Mouse (Mus musculus) forelimb bud, embryonic 11.5 days (tissue): ENCODE data around the gene Cntrl.

Experiments
- DNase-seq: peaks from one replicate; pipeline ENCODE4 v3.0.0-alpha.2; 2012; ENCODE audit warnings: low read depth, low spot score

The Cntrl gene

DNA sequence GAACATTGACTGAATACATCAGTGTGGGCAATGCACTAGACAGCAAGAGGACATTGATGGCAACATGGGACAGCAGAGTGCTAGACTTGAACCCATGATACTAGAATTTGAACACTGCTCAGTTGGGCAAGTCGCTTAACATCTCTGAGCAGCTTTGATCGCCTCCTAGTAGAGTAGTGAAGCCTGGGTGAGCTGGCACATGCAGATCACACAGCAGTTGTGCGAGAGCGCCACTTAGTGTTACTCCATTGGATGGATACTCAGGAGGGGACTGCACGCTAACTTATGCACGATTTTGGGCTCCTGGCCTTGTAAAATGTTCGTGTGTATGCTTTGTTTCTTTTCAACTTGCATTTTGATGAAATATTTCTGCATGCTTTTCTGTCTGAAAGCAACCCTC is 15.4 kb downstream of the Cntrl start:
- DNase-seq = no peak

DNA sequence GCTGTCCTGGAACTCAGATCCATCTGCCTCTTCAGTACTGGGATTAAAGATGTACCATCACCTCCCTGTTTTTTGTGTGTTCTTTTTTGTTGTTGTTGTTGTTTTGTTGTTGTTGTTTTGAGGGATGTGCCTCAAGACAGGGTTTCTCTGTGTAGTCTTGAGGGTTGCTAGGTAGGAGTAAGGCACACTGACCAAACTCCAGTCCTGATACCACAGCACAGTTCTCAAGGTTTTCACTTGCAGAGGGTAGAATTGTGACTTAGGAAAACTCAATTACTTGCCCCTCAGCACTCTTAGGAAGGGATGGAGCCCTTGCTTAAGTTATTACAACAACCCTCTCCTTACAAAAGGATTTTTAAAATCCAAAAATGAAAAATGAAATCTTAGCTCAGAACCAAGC is 22.2 kb downstream of the Cntrl start:
- DNase-seq = no peak

GRCm38 (mm10) chr2:35131991-35132661 is 22.8 kb downstream of the Cntrl start:
- peak; percentile 97 for DNase-seq

- peak; percentile 1 for DNase-seq
Observed at GRCm38 (mm10) chr2:35132662-35133055, 23.4 kb downstream of the Cntrl start.

- DNase-seq = no peak
Observed at GRCm38 (mm10) chr2:35133891-35134290, 24.6 kb downstream of the Cntrl start.

- DNase-seq = no peak
Observed at GRCm38 (mm10) chr2:35138576-35138975, 29.3 kb downstream of the Cntrl start.

GRCm38 (mm10) chr2:35141673-35142072 is 32.4 kb downstream of the Cntrl start:
- no peak for DNase-seq

GRCm38 (mm10) chr2:35148806-35149205 is 39.5 kb downstream of the Cntrl start:
- no peak for DNase-seq

- no peak for DNase-seq
Observed at GRCm38 (mm10) chr2:35151303-35151882, 42.1 kb downstream of the Cntrl start.

GRCm38 (mm10) chr2:35153179-35153578 is 43.9 kb downstream of the Cntrl start:
- no peak for DNase-seq

GRCm38 (mm10) chr2:35153844-35154554 is 44.7 kb downstream of the Cntrl start:
- no peak for DNase-seq

DNA sequence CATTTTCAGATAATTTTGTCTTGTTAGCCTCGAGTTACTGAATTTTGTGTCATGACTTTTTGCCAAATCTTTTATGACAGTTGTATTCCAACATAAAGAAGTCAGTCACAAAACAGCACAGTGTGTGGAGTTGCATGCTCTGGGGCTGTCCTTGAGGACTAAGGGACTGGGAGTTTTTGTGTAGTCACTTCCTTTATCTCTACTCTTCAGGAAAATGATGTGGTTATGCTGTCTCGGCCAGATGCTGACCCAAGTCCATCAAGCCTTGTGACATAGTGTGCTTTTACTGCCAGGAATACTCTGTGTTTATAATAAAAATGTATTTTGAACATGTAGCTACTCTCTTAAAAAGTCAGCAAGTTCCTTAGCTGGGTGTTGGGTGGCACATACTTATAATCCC is 47.7 kb downstream of the Cntrl start:
- DNase-seq = no peak

GRCm38 (mm10) chr2:35157836-35158235 is 48.5 kb downstream of the Cntrl start:
- DNase-seq = no peak

DNA sequence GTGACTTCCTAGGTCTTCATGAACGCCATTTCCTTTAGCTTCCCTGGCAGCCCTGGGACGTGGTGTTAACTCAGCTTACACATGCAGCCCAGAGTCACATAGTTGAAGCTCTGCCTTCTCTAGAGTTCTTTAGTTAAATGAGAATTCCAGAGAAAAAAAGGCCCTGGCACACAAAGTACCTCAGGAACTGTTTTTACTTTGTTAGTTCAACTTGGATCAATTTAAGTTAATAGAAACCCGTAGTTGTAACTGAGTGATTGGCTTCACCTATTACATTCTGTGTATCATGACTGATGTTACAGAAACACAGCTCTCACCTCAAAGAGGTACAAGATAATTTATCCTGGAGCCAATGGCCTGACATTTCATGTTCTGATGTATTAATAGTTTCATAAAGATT is 49.1 kb downstream of the Cntrl start:
- DNase-seq = no peak

- no peak for DNase-seq
Observed at GRCm38 (mm10) chr2:35160206-35160605, 50.9 kb downstream of the Cntrl start.

DNA sequence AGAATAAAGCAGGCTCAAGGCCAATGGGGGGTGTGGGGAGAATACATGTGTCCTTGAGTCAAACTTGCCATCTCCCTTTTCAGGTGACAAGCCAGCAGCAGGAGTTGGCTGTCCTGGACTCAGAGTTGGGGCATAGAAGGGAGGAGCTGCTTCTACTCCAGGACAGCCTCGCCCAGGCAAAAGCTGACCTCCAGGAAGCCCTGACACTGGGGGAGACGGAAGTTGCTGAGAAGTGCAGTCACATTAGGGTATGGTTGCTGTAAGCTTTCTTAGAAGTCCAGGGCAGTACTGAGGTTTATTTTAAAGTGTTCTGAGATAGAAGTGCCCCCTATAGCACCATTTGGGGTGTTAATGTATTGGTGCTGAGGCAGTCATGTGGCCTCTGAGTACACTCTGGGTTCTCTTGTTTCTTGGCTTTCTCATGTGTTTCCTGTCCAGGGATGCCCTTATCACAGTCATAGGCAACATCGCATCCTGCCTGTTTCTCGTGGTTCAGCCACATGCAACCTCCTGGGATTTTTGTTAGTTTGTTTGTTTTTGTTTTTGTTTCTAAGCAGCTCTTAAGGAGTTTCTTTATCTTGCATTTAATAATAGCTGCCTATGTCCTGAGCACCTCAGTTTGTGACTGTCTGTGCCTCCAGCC is 52.7 kb downstream of the Cntrl start:
- no peak for DNase-seq

GRCm38 (mm10) chr2:35163396-35163795 is 54.1 kb downstream of the Cntrl start:
- no peak for DNase-seq

- no peak for DNase-seq
Observed at GRCm38 (mm10) chr2:35165416-35165815, 56.1 kb downstream of the Cntrl start.

- DNase-seq = no peak
Observed at GRCm38 (mm10) chr2:35166816-35167215, 57.5 kb downstream of the Cntrl start.

DNA sequence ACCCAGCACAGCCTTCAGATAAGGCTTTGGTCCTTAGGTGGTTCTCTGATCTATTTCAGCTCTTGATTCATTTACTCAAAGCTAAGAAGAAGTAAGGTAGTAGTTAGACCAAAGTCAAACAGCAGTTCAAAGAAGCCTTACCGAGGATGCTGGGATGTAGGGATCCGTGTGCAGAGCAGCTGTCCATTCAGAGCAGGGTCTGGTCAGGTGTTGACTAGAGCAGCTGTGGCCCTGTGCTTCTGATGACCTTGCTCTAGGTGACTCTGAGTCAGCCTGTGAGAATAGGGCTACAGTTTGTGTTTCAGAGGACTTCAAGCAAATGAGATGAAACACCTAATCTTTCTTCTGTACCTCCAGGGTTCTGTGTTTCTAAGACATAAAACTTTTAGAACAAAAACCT is 60.2 kb downstream of the Cntrl start:
- DNase-seq = no peak

DNA sequence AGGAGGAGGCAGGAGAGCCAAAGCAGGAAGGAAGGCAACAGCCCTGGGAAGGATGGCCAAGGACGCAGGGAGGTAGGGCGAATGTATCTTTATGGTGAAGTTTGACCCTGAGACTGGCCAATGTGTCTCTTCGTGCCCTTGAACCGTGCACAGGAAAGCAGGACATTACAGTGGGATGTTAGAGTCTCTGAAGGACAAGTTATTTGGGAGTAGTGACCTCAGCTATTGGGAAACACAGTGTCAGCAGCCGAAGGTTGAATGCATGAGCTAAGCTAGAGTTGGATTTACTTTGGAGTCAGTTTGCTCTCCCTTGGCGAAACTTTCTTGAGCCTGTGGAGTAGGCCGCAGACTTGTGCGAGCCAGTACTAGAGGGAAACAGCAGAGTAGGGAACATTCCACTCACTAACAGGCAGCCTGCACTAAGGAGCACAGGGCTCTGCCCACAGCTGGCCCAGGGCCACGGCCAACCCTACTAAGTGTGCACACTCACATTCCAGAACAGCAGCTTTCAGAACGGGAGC is 62.1 kb downstream of the Cntrl start:
- no peak for DNase-seq

DNA sequence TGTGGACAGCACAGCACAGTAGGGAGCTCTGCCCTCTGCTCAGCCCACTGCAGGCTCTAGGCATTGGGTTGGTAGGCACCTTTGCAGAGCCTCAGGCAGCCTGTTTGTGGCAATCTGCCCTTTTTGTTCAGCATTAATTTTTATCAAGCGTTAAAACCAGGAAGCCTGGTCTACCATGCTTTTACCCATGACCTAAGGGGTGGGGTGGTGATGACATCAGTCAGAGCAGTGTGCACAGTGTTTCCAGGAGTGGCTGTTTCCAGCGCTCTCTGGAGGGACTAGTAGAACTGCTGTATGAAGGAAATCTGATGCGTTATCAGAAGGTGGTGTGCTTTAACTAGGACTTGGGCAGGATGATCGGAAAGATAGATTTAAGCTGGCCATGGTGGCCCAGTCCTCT is 63.0 kb downstream of the Cntrl start:
- no peak for DNase-seq
